Mouse (Mus musculus): ENCODE measurements around the gene Ankrd13b. TPM values are rescaled to one million over a fixed set of nuclear protein-coding genes. Genes with fewer than 3 reads are reported as not detected.

Gene Ankrd13b
- total RNA-seq, 2 experiments from 2014 or later, result 127 to 129 TPM

DNA sequence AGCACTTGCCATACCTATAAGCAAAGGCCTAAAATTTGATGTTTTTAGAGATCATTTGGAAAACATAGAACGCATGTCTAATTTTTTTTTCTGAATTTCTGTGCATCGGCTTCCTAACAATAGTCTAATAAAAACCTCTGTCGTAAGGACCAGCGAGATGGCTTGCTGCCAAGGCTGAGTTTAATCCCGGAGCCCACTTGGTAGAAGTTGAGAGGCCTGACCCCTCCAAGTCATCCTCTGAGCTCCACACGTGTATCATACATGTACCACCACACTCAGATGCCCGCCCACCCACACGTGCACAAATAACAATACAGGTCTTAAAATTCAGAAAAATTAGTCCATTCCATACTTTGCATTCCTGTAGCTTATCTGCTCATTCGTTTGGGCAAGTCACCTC is 49.4 kb downstream of the Ankrd13b start:
- no peak for DNase-seq (ENCODE audit: low spot score in 2 of 2)
- intact Hi-C loops (cut with DNase I), result loop anchor here (5.0 kb wide), 1 partner anchor 123 kb away; no protein-coding TSS in a partner anchor

DNA sequence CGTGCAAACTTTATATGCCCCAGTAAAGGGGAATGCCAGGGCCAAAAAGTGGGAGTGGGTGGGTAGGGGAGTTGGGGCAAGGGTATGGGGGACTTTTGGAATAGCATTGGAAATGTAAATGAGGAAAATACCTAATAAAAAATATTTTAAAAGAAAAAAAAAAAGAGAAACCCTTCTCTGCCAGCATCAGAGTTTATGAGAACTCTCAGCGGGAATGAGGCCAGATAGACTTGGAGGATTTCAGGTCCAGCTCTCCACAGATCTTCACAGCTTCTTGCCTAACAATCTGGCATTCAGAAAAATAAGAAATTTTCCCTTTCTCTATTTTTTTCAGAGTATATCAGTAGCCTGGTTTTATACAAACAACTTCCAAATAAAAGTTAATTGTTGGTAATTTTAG is 52.5 kb downstream of the Ankrd13b start:
- intact Hi-C loops (cut with DNase I), result no loop called here

DNA sequence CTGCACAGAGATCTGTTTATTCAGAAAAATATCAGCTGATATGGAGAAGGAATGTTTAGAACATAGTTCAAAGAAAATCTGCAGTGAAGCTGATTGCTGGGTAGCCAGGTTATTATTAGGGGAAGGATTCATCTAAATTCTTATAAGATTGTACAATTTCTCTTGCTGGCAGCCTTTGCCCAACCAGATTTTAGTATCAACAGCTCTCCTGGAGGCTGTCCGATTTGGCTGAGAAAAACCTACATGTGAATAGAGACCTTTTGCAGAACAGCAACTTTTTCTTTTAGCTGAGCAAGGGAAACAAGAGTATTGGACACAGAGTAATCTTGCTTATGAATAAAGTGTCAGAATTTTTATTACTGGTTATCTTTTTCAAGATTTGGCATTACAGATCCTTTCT is 61.0 kb downstream of the Ankrd13b start:
- intact Hi-C loops (cut with DNase I), result no loop called here
- DNase-seq (ENCODE audit: low spot score in 2 of 2), result no peak

More for the DNA sequence above, 52.5 kb downstream of the Ankrd13b start:
- no peak for DNase-seq (ENCODE audit: low spot score in 2 of 2)

- intact Hi-C loops (cut with DNase I), result no loop called here
- DNase-seq (ENCODE audit: low spot score in 2 of 2), result no peak
Observed at GRCm38 (mm10) chr11:77423175-77423859, 66.2 kb downstream of the Ankrd13b start.

Other genes starting within 250 kb of the Ankrd13b start
- gene Coro6, start 27.3 kb downstream of the Ankrd13b start, total RNA-seq (2021), result 10 to 100 TPM; 31.3 to 32.4 TPM
- 100 to 1,000 TPM; 150 to 153 TPM for gene Git1, start 3.9 kb upstream of the Ankrd13b start, total RNA-seq (2021)
- 1 to 10 TPM; 1.6 to 1.7 TPM for gene Abhd15, start 25.4 kb upstream of the Ankrd13b start, total RNA-seq (2021)
- 1 to 10 TPM; 4.9 to 5.8 TPM for gene Trp53i13, start 26.3 kb upstream of the Ankrd13b start, total RNA-seq (2021)
- gene Gm10392, start 29.5 kb upstream of the Ankrd13b start, total RNA-seq (2021), result not detected
- 100 to 1,000 TPM; 106 to 109 TPM for gene Taok1, start 118.1 kb upstream of the Ankrd13b start, total RNA-seq (2021)
- 10 to 100 TPM; 73.9 to 81.2 TPM for gene Nufip2, start 196.5 kb upstream of the Ankrd13b start, total RNA-seq (2021)
- not detected for gene Cryba1, start 235.6 kb upstream of the Ankrd13b start, total RNA-seq (2021)